Mouse (Mus musculus) testis, postnatal 10 days (tissue): ENCODE results near the gene Mob1a.
"Not testable (repeated sequence)": the region's sequence is repeated elsewhere in the genome, so short reads cannot be mapped to it uniquely, and the experiment has no call there.

Experiments
- DNase-seq: peaks from one replicate; pipeline ENCODE4 v3.0.0; 2021; ENCODE audit warnings: low spot score

Gene Mob1a

GRCm38 (mm10) chr6:83342957-83343356 lies 17.1 kb downstream of the Mob1a start:
- no peak for DNase-seq

- DNase-seq: not testable (repeated sequence)
These were observed 19.5 kb downstream of the Mob1a start for GRCm38 (mm10) chr6:83345285-83345684.

GRCm38 (mm10) chr6:83347916-83348315 lies 22.1 kb downstream of the Mob1a start:
- DNase-seq: no peak

GRCm38 (mm10) chr6:83348873-83349272 lies 23.1 kb downstream of the Mob1a start, which contains the start of gene Bola3:
TSS of gene Bola3 (plus strand) at chr6:83349147.
- no peak for DNase-seq

GRCm38 (mm10) chr6:83349274-83349958 lies 23.6 kb downstream of the Mob1a start:
- DNase-seq: peak; percentile 97

- no peak for DNase-seq
These were observed 24.4 kb downstream of the Mob1a start for GRCm38 (mm10) chr6:83350172-83350571.

- DNase-seq: no peak
These were observed 25.1 kb downstream of the Mob1a start for GRCm38 (mm10) chr6:83350851-83351405.

- DNase-seq: no peak
These were observed 25.8 kb downstream of the Mob1a start for GRCm38 (mm10) chr6:83351490-83352160.

GRCm38 (mm10) chr6:83352666-83353410 lies 27.0 kb downstream of the Mob1a start:
- DNase-seq: no peak

GRCm38 (mm10) chr6:83354856-83355781 lies 29.3 kb downstream of the Mob1a start:
- DNase-seq: no peak

GRCm38 (mm10) chr6:83356569-83357138 lies 30.8 kb downstream of the Mob1a start:
- DNase-seq: peak; percentile 95

- no peak for DNase-seq
These were observed 31.6 kb downstream of the Mob1a start for GRCm38 (mm10) chr6:83357436-83357835.

- no peak for DNase-seq
These were observed 35.9 kb downstream of the Mob1a start for GRCm38 (mm10) chr6:83361523-83362248.

- DNase-seq: no peak
These were observed 37.3 kb downstream of the Mob1a start for GRCm38 (mm10) chr6:83363075-83363474.

GRCm38 (mm10) chr6:83370316-83370965 lies 44.6 kb downstream of the Mob1a start:
- no peak for DNase-seq

GRCm38 (mm10) chr6:83371350-83371749 lies 45.5 kb downstream of the Mob1a start:
- no peak for DNase-seq

GRCm38 (mm10) chr6:83373704-83374300 lies 48.0 kb downstream of the Mob1a start:
- DNase-seq: no peak

GRCm38 (mm10) chr6:83381510-83382491 lies 56.0 kb downstream of the Mob1a start:
- DNase-seq: peak; percentile 59
